Mouse (Mus musculus): ENCODE results near the gene Csad. TPM values are rescaled to one million over a fixed set of nuclear protein-coding genes. Genes with fewer than 3 reads are reported as not detected.

Gene Csad
- polyA plus RNA-seq (2014; fragmentation: Illumina TruSeq; extraction: RNeasy Lipid Tissue Mini Kit (QIAGEN cat#74804); ENCODE audit: low read depth, low replicate concordance) = 66.9 TPM

DNA sequence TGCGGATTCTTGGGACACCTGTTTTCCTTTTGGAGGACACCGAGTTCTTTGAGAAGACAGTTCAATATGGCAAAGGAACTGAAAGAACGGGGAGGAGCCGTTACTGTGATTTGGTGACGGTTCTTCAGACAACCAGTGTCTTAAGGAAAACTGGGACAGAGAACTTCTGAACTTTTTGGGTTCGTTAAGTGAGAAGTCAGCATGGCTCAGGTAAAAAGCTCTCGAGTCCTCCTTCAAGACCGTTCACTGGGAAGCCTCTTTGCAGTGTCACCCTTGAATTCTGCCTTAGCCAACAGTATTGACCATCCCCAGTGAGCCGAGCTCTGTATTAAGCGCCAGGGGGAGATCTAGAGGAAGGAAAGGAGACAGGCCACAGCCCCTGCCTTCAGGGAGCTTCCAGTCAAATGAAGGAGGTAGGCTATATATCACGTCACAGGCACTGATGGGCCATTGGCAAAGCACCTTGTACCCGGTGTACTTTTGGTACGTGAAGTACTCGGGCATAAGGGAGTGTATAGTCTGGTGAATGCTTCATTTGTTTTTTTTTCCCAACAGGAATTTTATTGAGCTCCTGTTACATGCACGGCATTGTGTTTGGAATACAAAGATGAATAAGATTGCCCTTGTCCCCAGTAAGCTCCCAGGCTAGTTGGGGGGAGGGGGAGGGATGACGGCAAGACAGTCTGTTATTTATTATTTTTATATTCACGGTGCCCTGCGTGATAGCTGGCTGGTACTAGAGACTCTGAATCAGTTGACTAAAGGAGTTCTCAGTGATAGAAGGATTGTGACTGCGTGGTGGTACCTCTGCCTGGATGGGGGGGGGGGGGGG is at the start of gene Csad:
Csad (minus strand) TSS at position 51 of the 832 bp plus-strand sequence.

DNA sequence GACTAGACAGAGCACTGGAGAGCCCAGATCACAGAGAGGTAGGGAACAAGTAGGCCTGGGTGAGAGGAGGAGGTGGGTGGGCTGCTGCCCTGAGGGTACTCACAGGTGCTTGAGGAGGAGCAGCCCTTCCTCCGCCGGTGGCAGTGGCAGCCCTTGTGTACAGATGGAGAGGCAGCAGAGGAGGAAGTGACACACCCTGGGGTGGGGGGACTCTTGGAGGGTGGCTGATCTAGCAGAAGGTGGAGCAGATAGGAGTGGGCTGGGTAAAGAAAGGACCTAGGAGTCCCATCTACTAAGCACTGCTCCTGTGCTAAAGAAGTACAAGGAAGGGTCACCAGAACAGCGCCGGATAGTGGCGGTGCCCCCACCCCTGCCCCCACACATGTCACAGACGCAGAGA is 27.2 kb upstream of the Csad start, which contains the start of gene Itgb7:
Itgb7 (minus strand) TSS at position 197 of the 400 bp plus-strand sequence.

DNA sequence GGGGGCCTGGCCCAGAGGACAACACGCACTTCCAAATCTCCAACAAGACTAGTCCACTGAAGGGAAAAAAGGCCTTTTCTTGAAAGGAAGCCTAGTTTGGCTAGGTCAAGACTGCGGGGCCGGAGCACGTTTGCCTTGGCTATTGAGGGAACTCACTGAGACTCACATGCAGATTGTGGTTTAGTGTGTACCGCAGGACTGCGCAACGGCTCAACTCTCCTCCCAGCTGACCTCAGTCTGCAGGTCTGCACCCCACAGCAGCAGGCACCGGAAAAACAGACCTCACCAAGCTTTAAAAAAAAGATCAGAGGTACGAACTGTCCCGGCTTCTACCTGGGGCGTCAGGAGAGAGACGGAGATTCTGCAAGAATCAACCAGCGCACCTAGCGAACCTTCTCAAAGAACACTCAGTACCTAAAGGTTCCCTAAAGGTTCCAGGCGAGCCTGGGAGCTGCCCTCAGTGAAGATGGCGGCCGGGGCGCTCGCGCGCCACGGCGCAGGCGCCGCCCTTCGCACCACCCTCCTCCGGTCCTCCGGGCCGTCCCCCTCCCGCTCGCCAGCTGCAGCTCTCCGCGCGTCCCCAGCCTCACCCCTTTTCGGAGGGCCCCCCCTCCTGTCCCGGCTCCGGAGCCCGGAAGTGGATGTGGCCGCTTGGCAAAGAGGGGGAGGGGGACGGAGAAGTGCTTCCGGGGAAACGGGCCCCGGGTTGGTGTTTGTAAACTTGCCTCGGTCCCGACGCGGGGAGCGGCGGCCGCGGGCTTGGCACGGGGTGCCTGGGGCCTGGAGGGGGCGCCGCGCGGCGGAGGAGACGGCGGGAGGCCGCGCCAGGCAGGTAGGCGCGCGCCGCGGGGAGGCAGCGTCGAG is 1.3 kb downstream of the Csad start, which contains the start of gene Zfp740:
Zfp740 (plus strand) TSS at position 279 of the 864 bp plus-strand sequence.

DNA sequence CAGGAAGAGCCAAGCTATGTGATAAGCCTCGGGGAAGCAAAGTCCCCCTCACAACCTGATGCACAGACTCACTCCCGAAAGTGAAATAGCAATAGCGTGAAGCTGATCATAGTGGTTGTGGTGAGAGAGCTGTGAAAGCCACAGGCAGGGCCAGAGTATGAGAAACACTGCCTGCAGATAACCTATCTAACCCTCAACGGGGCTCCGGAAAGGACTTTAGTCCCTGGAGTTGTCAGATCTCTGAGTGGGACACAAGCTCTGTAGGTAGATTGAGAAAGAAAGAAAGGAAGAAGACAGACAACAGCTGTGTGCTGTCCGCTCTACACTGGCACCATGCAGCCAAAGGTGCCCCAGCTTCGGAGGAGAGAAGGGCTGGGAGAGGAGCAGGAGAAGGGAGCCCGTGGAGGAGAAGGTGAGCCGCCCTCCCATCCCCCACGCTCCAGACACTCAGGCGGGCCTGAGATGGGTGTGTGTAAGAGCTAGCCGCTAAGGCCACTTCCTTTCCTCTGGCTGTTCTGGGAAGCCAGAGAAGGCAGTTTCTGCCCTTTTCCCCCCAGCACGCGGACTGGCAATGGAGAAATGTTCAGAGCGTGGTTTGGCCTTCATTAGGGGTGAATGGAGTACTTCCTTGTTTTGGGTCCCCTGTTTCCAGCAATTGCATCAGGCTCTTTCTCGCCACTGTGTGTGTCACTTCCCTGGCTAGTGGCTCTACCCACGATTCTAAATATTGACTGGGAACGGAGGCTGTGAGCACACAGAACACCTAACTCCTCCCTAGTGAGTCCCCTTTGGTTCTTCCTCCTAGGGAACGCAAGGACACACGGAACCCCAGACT is 54.0 kb downstream of the Csad start, which contains the start of gene Soat2:
Soat2 (plus strand) TSS at position 226 of the 835 bp plus-strand sequence.

DNA sequence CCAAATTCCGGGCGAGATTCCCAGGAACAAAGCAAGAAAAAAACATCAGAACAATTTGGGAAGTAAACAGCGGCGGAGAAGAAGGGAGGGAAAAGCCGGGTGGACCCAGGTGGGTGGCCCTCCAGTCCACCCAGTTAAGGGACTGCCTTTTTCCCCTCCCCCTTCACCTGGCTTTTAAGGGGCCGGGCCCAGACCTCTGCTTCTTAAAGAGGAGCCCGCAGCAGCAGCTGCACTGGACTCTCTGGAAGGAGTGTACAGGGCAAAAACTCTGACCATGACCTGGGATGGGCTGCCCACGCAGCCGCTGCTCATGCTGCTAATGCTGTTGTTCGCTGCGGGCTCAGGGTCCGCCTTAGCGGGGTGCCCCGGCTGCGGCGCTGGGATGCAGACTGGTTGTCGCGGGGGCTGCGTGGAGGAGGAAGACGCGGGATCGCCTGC is 60.2 kb downstream of the Csad start, which contains the start of gene Igfbp6:
Igfbp6 (plus strand) TSS at position 89 of the 438 bp plus-strand sequence.

DNA sequence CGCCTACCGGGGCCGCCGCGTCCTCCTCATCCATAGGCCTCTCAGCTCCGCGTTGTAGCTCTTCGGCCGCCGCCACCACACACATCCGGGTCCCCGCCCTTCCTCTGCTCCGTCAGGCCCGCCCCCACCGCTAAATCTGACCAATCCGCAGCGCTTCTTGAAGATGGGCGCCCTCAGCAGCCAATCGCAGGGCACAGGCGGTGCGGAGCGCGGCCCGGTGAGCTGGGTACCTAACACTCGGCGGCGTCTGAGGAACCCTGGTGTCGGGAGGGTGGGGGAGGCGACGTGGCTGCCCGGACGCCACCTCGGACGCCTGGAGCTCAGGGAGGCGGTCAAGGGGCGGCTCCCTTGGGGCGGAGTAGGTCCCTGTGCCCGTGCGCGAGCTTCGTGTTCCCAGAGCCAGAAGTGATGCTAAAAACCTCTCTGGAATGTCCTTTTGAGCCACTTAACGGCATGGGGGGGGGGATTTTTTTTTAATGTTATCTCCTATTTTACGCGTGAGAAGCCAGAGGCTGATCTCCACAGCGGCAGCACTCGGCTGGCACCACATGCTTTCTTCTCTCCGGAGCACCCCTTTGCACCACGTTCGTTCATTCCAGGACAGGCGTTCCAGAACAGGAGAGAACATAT is 68.3 kb downstream of the Csad start, which contains the start of gene Spryd3:
Spryd3 (minus strand) TSS at position 106 of the 630 bp plus-strand sequence.

Other genes starting within 250 kb of the Csad start
- 4.4 TPM for gene Krt8, start 200.2 kb downstream of the Csad start, polyA plus RNA-seq (2014; fragmentation: Illumina TruSeq; extraction: RNeasy Lipid Tissue Mini Kit (QIAGEN cat#74804); ENCODE audit: low read depth, low replicate concordance)
- gene Krt18, start 176.5 kb downstream of the Csad start, polyA plus RNA-seq (2014; fragmentation: Illumina TruSeq; extraction: RNeasy Lipid Tissue Mini Kit (QIAGEN cat#74804); ENCODE audit: low read depth, low replicate concordance) = 1.5 TPM
- 196 TPM for gene Eif4b, start 131.0 kb downstream of the Csad start, polyA plus RNA-seq (2014; fragmentation: Illumina TruSeq; extraction: RNeasy Lipid Tissue Mini Kit (QIAGEN cat#74804); ENCODE audit: low read depth, low replicate concordance)
- gene Tns2, start 104.3 kb downstream of the Csad start, polyA plus RNA-seq (2014; fragmentation: Illumina TruSeq; extraction: RNeasy Lipid Tissue Mini Kit (QIAGEN cat#74804); ENCODE audit: low read depth, low replicate concordance) = 32.3 TPM
- gene Spryd3, start 68.5 kb downstream of the Csad start, polyA plus RNA-seq (2014; fragmentation: Illumina TruSeq; extraction: RNeasy Lipid Tissue Mini Kit (QIAGEN cat#74804); ENCODE audit: low read depth, low replicate concordance) = 0.44 TPM
- gene Igfbp6, start 60.4 kb downstream of the Csad start, polyA plus RNA-seq (2014; fragmentation: Illumina TruSeq; extraction: RNeasy Lipid Tissue Mini Kit (QIAGEN cat#74804); ENCODE audit: low read depth, low replicate concordance) = not detected
- gene Soat2, start 54.2 kb downstream of the Csad start, polyA plus RNA-seq (2014; fragmentation: Illumina TruSeq; extraction: RNeasy Lipid Tissue Mini Kit (QIAGEN cat#74804); ENCODE audit: low read depth, low replicate concordance) = not detected
- 24.9 TPM for gene Zfp740, start 1.5 kb downstream of the Csad start, polyA plus RNA-seq (2014; fragmentation: Illumina TruSeq; extraction: RNeasy Lipid Tissue Mini Kit (QIAGEN cat#74804); ENCODE audit: low read depth, low replicate concordance)
- gene Itgb7, start 27.2 kb upstream of the Csad start, polyA plus RNA-seq (2014; fragmentation: Illumina TruSeq; extraction: RNeasy Lipid Tissue Mini Kit (QIAGEN cat#74804); ENCODE audit: low read depth, low replicate concordance) = not detected
- 5.9 TPM for gene Rarg, start 52.8 kb upstream of the Csad start, polyA plus RNA-seq (2014; fragmentation: Illumina TruSeq; extraction: RNeasy Lipid Tissue Mini Kit (QIAGEN cat#74804); ENCODE audit: low read depth, low replicate concordance)
- not detected for gene Gm9918, start 65.8 kb upstream of the Csad start, polyA plus RNA-seq (2014; fragmentation: Illumina TruSeq; extraction: RNeasy Lipid Tissue Mini Kit (QIAGEN cat#74804); ENCODE audit: low read depth, low replicate concordance)
- 0.93 TPM for gene Mfsd5, start 74.7 kb upstream of the Csad start, polyA plus RNA-seq (2014; fragmentation: Illumina TruSeq; extraction: RNeasy Lipid Tissue Mini Kit (QIAGEN cat#74804); ENCODE audit: low read depth, low replicate concordance)
- not detected for gene Espl1, start 91.5 kb upstream of the Csad start, polyA plus RNA-seq (2014; fragmentation: Illumina TruSeq; extraction: RNeasy Lipid Tissue Mini Kit (QIAGEN cat#74804); ENCODE audit: low read depth, low replicate concordance)
- 84.0 TPM for gene Pfdn5, start 121.4 kb upstream of the Csad start, polyA plus RNA-seq (2014; fragmentation: Illumina TruSeq; extraction: RNeasy Lipid Tissue Mini Kit (QIAGEN cat#74804); ENCODE audit: low read depth, low replicate concordance)
- gene Myg1, start 127.0 kb upstream of the Csad start, polyA plus RNA-seq (2014; fragmentation: Illumina TruSeq; extraction: RNeasy Lipid Tissue Mini Kit (QIAGEN cat#74804); ENCODE audit: low read depth, low replicate concordance) = 4.4 TPM
- gene Aaas, start 146.0 kb upstream of the Csad start, polyA plus RNA-seq (2014; fragmentation: Illumina TruSeq; extraction: RNeasy Lipid Tissue Mini Kit (QIAGEN cat#74804); ENCODE audit: low read depth, low replicate concordance) = 3.6 TPM
- gene Sp7, start 162.5 kb upstream of the Csad start, polyA plus RNA-seq (2014; fragmentation: Illumina TruSeq; extraction: RNeasy Lipid Tissue Mini Kit (QIAGEN cat#74804); ENCODE audit: low read depth, low replicate concordance) = not detected
- 55.3 TPM for gene Sp1, start 201.4 kb upstream of the Csad start, polyA plus RNA-seq (2014; fragmentation: Illumina TruSeq; extraction: RNeasy Lipid Tissue Mini Kit (QIAGEN cat#74804); ENCODE audit: low read depth, low replicate concordance)
- not detected for gene Amhr2, start 240.6 kb upstream of the Csad start, polyA plus RNA-seq (2014; fragmentation: Illumina TruSeq; extraction: RNeasy Lipid Tissue Mini Kit (QIAGEN cat#74804); ENCODE audit: low read depth, low replicate concordance)